Mouse (Mus musculus): ENCODE measurements around the gene Adgrv1.

- TF ChIP-seq CTCF (IDR thresholded peaks at IDR 0.05; ENCODE audit: low read depth) (no peak), EP300 (optimal IDR thresholded peaks at IDR 0.05) (no peak)
Observed at GRCm38 (mm10) chr13:81270396-81270795, 362.6 kb downstream of the Adgrv1 start.

Measured in stomach, postnatal 0 days (tissue).